ENCODE assay signal across 8 mouse cellular contexts in the genomic region with DNA sequence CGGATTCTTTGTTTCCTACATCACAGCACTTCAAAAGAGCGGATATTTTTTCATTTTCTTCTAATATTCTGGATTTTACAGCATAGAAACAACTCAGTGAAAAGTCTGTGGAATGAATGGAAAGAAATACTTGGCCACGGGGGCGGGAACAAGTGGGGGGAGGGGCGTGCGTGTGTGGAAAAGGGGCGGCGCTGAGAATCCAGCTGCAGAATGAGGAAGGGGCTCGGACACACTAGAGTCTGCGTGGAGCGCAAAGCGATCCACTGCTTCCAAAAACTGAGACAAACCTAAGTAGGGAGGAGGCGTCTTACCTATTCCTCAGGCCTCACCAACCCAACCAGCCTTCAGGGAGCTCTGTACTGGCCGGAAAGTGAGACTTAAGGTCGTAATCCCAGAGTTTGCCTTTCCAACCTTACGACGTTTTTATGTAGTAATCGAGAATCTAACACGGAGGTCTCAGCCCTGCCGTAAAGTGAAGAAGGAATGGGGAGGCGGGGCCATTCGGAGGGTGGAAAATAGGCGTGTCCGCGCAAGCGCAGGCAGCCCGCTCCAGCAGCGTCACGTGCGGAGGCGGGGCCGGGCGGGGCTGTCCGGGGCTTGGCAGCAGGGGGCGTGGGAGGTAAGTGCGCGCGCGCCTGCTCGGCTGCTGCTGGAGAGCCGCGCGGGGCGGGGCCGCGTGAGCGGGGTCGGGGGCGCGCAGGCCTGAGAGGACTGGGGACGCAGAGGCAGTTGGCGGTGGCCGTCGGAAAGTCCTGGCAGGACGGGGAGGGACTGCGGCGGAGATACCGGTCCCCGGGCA. TPM values are rescaled to one million over a fixed set of nuclear protein-coding genes. Genes with fewer than 3 reads are reported as not detected.
DNase-seq lines count a peak whose midpoint lies in the region; ATAC-seq lines count a peak whose summit lies in the region.

A gene (minus strand): TSS at position 444 of the 799 bp plus-strand sequence.
A gene (plus strand): TSS at position 630 of the 799 bp plus-strand sequence.

- peaks cover 24% of the 10 kb centered on the region for H3K4me1 ChIP-seq in hindbrain, embryonic 14.5 days (replicated peaks; ENCODE audit: control insufficient read depth, insufficient read depth, low read length)

- H3K27ac ChIP-seq in hindbrain, embryonic 14.5 days: peak within 1 kb of the TSS; percentile 91

- H3K9ac ChIP-seq in hindbrain, embryonic 14.5 days: peak within 1 kb of the TSS; percentile 93

- H3K4me2 ChIP-seq in hindbrain, embryonic 14.5 days (replicated peaks): peak within 1 kb of the TSS; percentile 81

- no peaks in the 10 kb centered on the region for H3K27me3 ChIP-seq in hindbrain, embryonic 14.5 days (ENCODE audit: control insufficient read depth, insufficient read depth, low read length)

- under 1% methylated on average over 56 of the region's 59 CpGs for WGBS in hindbrain, embryonic 14.5 days

- H3K36me3 ChIP-seq in hindbrain, embryonic 14.5 days (replicated peaks; ENCODE audit: control insufficient read depth, insufficient read depth): no peaks in the 10 kb centered on the region

- H3K4me3 ChIP-seq in hindbrain, embryonic 14.5 days (replicated peaks; ENCODE audit: low read length): peak within 1 kb of the TSS; percentile 95

- DNase-seq in R1 (ENCODE audit: low read depth, low spot score): peak; percentile 98
- peak; percentile 100 for DNase-seq in cerebellum, postnatal 25 days
- DNase-seq in frontal cortex, postnatal 25 days (ENCODE audit: low spot score in 2 of 2): peak; percentile 97 to 99
- peak; percentile 99 for DNase-seq in hindbrain, embryonic 14.5 days (ENCODE audit: low spot score)
- peak; percentile 100 for DNase-seq in layer of hippocampus, postnatal 36 days
- DNase-seq in lung, postnatal 36 days: peak; percentile 98
- DNase-seq in retina, postnatal 1 day: peak; percentile 99
- DNase-seq in urinary bladder, adult 18-20 months (ENCODE audit: low spot score in 2 of 2): peak; percentile 99 to 100

- ATAC-seq in hindbrain, embryonic 14.5 days (ENCODE audit: low FRiP score): peak; percentile 94

- no peaks in the 10 kb centered on the region for H3K9me3 ChIP-seq in hindbrain, embryonic 14.5 days (ENCODE audit: control insufficient read depth, low read length)

RNA-seq across cellular contexts. Expression of the first gene that starts in this region (rescaled TPM):
- 11.4 and 11.6 TPM in 2 replicates for polyA plus RNA-seq in hindbrain, embryonic 14.5 days (2014; fragmentation: Nextera tagmentation; extraction: Ambion mirVana)
- total RNA-seq in layer of hippocampus, postnatal 36 days (2021): 10 to 100 TPM in 1 of 2 experiments, 1 to 10 TPM in 1; 9.7 to 11.5 TPM

RNA-seq across cellular contexts. Expression of the second gene that starts in this region (rescaled TPM):
- polyA plus RNA-seq in hindbrain, embryonic 14.5 days (2014; fragmentation: Nextera tagmentation; extraction: Ambion mirVana): 28.9 and 29.9 TPM in 2 replicates
- total RNA-seq in layer of hippocampus, postnatal 36 days (2021): 10 to 100 TPM; 65.4 to 72.9 TPM

Comparison
In these comparisons a context has a peak if more than half of its experiments do, and no peak if none do; other contexts are left out.
1. Peak in every context shown above with its lines: DNase-seq, ATAC-seq, H3K4me3 ChIP-seq and H3K27ac ChIP-seq.